Mouse (Mus musculus) C2C12 (cell line): Measurements from ENCODE around the gene Ppp1cb. TPM values are rescaled to one million over a fixed set of nuclear protein-coding genes. Genes with fewer than 3 reads are reported as not detected.
"Not testable (repeated sequence)": the region's sequence is repeated elsewhere in the genome, so short reads cannot be mapped to it uniquely, and the experiment has no call there.

Experiments used
- H3K27me3 ChIP-seq: one replicate; pipeline ENCODE4 v1.6.1; 2011; ENCODE audit not compliant: control insufficient read depth, insufficient read depth, insufficient read length
- H3K36me3 ChIP-seq: one replicate; pipeline ENCODE4 v1.6.1; 2011; ENCODE audit not compliant: control insufficient read depth, insufficient read depth
- H3K4me3 ChIP-seq: one replicate; pipeline ENCODE4 v1.5.1; 2011; ENCODE audit warnings: mild to moderate bottlenecking, control low read depth; ENCODE audit not compliant: poor library complexity, insufficient read depth, severe bottlenecking
- H3K79me2 ChIP-seq: one replicate; pipeline ENCODE4 v1.6.1; 2011; ENCODE audit not compliant: control insufficient read depth, insufficient read depth
- H3K79me3 ChIP-seq: one replicate; pipeline ENCODE4 v1.6.1; 2011; ENCODE audit warnings: low read depth, control low read depth
- H3ac ChIP-seq: one replicate; pipeline ENCODE3; 2011; ENCODE audit warnings: low read depth; ENCODE audit not compliant: control insufficient read depth, insufficient read length
- CEBPB ChIP-seq: IDR thresholded peaks from one replicate; pipeline ENCODE4 v1.6.1; 2011; ENCODE audit warnings: low read depth, mild to moderate bottlenecking, control low read depth, moderate library complexity
- CTCF ChIP-seq: IDR thresholded peaks from one replicate; pipeline ENCODE4 v1.5.1; 2011; ENCODE audit not compliant: control insufficient read depth, insufficient read depth, insufficient read length
- FOSL1 ChIP-seq: IDR thresholded peaks from one replicate; pipeline ENCODE4 v1.8.0; 2011; ENCODE audit warnings: mild to moderate bottlenecking, low read length; ENCODE audit not compliant: poor library complexity, insufficient read depth, severe bottlenecking
- MAX ChIP-seq: IDR thresholded peaks from one replicate; pipeline ENCODE4 v1.6.1; 2011; ENCODE audit warnings: mild to moderate bottlenecking, control low read depth
- MYOD1 ChIP-seq: IDR thresholded peaks from one replicate; pipeline ENCODE4 v1.6.1; 2011; ENCODE audit warnings: low read depth; ENCODE audit not compliant: control insufficient read depth, insufficient read length
- MYOG ChIP-seq: IDR thresholded peaks from one replicate; pipeline ENCODE4 v1.6.1; 2011; ENCODE audit not compliant: control insufficient read depth, insufficient read length; ENCODE audit errors: extremely low read depth
- USF1 ChIP-seq: IDR thresholded peaks from one replicate; pipeline ENCODE4 v1.6.1; 2011; ENCODE audit warnings: low read depth, mild to moderate bottlenecking, control low read depth, moderate library complexity
- polyA plus RNA-seq: library from polyadenylated mRNA; unstranded; fragments of >200 nt; fragmentation: generic; extraction: Trizol; gene quantifications from one replicate; pipeline ENCODE4 v1.2.1, GENCODE M21; 2012; ENCODE audit warnings: missing spikeins

Gene Ppp1cb
- polyA plus RNA-seq, 1 experiment: 37.9 TPM

DNA sequence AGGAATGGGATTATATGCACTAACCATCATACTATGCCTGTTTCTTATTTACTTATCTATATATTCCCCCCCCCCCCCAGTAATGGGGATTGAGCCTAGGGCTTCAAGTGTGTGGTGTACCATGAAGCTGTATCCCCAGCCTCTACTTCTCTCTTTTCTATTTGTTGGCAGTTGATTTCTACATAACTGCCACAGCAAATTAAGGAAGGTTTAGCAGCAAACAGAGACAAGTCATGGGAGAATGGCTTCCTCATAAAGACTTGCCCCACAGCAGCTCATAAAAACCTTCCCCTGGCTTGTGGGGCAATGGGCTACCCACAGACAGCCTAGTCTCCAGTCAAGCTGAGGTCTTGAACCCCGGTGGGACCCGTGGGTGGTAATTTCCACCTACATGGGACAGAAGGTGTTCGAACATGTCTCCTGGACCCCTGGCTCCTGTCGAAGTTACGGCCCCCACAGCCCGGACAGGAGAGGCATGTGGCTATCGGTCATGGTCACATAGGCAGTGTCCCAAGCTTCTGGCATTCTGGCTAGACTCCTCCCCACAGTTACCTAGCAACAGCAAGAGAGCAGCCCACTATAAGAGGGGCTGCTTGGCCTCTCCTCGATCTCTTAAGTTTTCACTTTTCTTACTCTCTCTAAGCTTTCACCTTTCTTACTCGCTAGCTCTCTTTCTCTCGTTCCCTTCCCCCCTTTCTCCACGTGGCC lies 35.1 kb upstream of the Ppp1cb start:
- H3ac ChIP-seq: no peak overlapping the region
- H3K79me3 ChIP-seq: no peaks in the 10 kb centered on the region
- no peaks in the 10 kb centered on the region for H3K79me2 ChIP-seq
- no peak overlapping the region for H3K4me3 ChIP-seq
- H3K36me3 ChIP-seq: no peaks in the 10 kb centered on the region
- no peak for TF ChIP-seq USF1
- no peak for TF ChIP-seq MAX
- no peaks in the 10 kb centered on the region for H3K27me3 ChIP-seq

GRCm38 (mm10) chr5:32424464-32424863 lies 34.2 kb upstream of the Ppp1cb start:
- TF ChIP-seq MYOD1 (no peak), MYOG (no peak), CEBPB (no peak), MAX (no peak), FOSL1 (no peak), USF1 (no peak), CTCF (no peak)
- Histone ChIP-seq H3ac (no peak overlapping the region), H3K4me3 (no peak overlapping the region), H3K36me3 (no peaks in the 10 kb centered on the region), H3K79me3 (no peaks in the 10 kb centered on the region), H3K79me2 (no peaks in the 10 kb centered on the region), H3K27me3 (no peaks in the 10 kb centered on the region)

DNA sequence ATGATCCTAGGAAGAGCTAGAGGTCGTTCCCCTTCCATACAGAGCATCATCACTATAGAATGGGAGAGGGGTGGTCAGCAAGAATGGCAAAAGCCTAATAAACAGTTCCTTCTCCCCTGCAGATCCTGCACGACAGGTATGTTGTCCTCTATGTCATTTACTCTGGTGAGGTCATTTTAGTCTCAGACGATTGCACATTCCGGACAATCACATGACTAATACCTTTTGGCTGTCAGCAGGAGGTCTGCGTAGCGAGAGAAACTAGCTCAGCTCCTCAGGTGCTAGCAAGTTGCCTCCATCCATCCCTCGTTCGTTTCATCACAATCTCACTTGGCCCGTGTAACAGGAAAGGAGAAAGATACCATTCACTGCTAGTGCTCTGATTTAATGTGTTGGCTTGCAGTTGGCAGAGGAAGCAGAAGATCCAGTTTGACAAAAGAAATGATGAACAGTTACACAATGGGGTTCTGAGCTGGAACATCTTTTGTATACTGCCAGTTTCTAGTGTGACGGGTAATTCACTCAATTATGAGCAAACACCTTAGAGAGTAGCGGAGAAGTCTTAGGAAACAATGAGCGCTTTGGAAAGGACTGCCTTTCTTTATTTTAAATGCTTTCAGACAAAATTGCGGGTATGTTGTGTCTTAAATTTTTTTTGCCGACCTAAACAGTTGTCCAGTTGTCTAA lies 33.0 kb upstream of the Ppp1cb start:
- H3K36me3 ChIP-seq: no peaks in the 10 kb centered on the region
- TF ChIP-seq MYOG: no peak
- no peak for TF ChIP-seq USF1
- TF ChIP-seq CTCF: no peak
- TF ChIP-seq MAX: no peak
- no peak for TF ChIP-seq FOSL1
- TF ChIP-seq CEBPB: no peak
- no peak for TF ChIP-seq MYOD1
- no peaks in the 10 kb centered on the region for H3K27me3 ChIP-seq
- no peaks in the 10 kb centered on the region for H3K79me2 ChIP-seq
- H3ac ChIP-seq: no peak overlapping the region
- H3K4me3 ChIP-seq: no peak overlapping the region
- H3K79me3 ChIP-seq: no peaks in the 10 kb centered on the region

- Histone ChIP-seq H3K79me2 (no peaks in the 10 kb centered on the region), H3ac (no peak overlapping the region), H3K4me3 (no peak overlapping the region), H3K27me3 (no peaks in the 10 kb centered on the region), H3K79me3 (no peaks in the 10 kb centered on the region), H3K36me3 (no peaks in the 10 kb centered on the region)
- TF ChIP-seq FOSL1: no peak
- no peak for TF ChIP-seq MYOD1
- no peak for TF ChIP-seq MYOG
- no peak for TF ChIP-seq CEBPB
These were observed 28.2 kb upstream of the Ppp1cb start for GRCm38 (mm10) chr5:32430399-32430798.

DNA sequence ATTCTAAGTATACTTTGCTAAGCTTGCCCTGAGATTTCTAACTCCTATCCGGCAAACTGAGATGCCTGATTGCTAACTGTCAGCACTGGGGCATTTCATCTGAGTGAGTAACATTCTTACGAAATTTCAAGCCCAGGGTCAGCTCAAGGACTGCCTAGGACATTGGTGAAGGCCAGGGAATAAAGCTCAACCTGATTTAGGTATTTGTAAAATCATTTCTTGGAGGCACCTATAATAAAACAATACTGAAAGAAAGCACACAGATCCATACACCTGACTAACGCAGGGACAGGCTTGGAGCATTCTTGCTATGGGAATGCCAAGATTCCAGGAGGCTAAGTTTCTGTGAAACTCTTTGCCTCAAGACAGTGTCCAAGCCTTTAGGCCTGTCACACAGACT lies 24.3 kb upstream of the Ppp1cb start:
- not testable (repeated sequence) for H3K4me3 ChIP-seq, H3ac ChIP-seq

GRCm38 (mm10) chr5:32435612-32436011 lies 23.0 kb upstream of the Ppp1cb start:
- H3ac ChIP-seq: no peak overlapping the region
- H3K79me3 ChIP-seq: no peaks in the 10 kb centered on the region
- no peaks in the 10 kb centered on the region for H3K79me2 ChIP-seq
- no peak overlapping the region for H3K4me3 ChIP-seq
- no peaks in the 10 kb centered on the region for H3K27me3 ChIP-seq
- H3K36me3 ChIP-seq: no peaks in the 10 kb centered on the region
- no peak for TF ChIP-seq CTCF
- no peak for TF ChIP-seq MAX

More for the DNA sequence above, 24.3 kb upstream of the Ppp1cb start:
- H3K79me2 ChIP-seq, H3K79me3 ChIP-seq, H3K27me3 ChIP-seq, H3K36me3 ChIP-seq: not testable (repeated sequence)
